Mouse (Mus musculus) spleen, adult 2 months (tissue): Measurements from ENCODE around the gene Gm7735. TPM values are rescaled to one million over a fixed set of nuclear protein-coding genes. Genes with fewer than 3 reads are reported as not detected.
"Not testable (repeated sequence)": the region's sequence is repeated elsewhere in the genome, so short reads cannot be mapped to it uniquely, and the experiment has no call there.

ENCODE experiments used
- DNase-seq, 2 experiments: peaks; one replicate each; pipeline versions ENCODE4 v3.0.0 to v3.0.0-alpha.2; 2012 to 2021; ENCODE audit warnings: low spot score in 2 of 2, low read depth in 1 of 2
- H3K27ac ChIP-seq: fragments of 200-500 bp; 2 replicates; pipeline ENCODE4 v1.5.1; 2012; ENCODE audit warnings: low read length, inconsistent platforms; ENCODE audit not compliant: insufficient read depth
- H3K27me3 ChIP-seq: fragments of 200-500 bp; 2 replicates; pipeline ENCODE4 v1.6.1; 2012; ENCODE audit warnings: mild to moderate bottlenecking, moderate library complexity, low read length, inconsistent platforms; ENCODE audit not compliant: control insufficient read depth, insufficient read depth
- H3K36me3 ChIP-seq: fragments of 200-500 bp; 2 replicates; pipeline ENCODE4 v1.6.1; 2012; ENCODE audit warnings: mild to moderate bottlenecking, low read length, inconsistent platforms; ENCODE audit not compliant: control insufficient read depth, insufficient read depth
- H3K4me1 ChIP-seq: fragments of 200-500 bp; 2 replicates; pipeline ENCODE4 v1.6.1; 2011; ENCODE audit warnings: inconsistent platforms; ENCODE audit not compliant: control insufficient read depth, insufficient read depth, insufficient read length
- H3K4me3 ChIP-seq: fragments of 200-500 bp; 2 replicates; pipeline ENCODE4 v1.5.1; 2011; ENCODE audit warnings: mild to moderate bottlenecking, inconsistent platforms; ENCODE audit not compliant: insufficient read depth, insufficient read length; ENCODE audit errors: extremely low read depth
- CTCF ChIP-seq: fragments of 200-500 bp; IDR thresholded peaks from 2 replicates; pipeline ENCODE4 v1.5.1; 2011; ENCODE audit warnings: mild to moderate bottlenecking, inconsistent platforms; ENCODE audit not compliant: insufficient read depth, insufficient read length, insufficient replicate concordance; ENCODE audit errors: extremely low read depth
- POLR2A ChIP-seq: fragments of 200-500 bp; IDR thresholded peaks from 2 replicates; pipeline ENCODE4 v1.6.1; 2011; ENCODE audit warnings: low read depth, low read length, inconsistent platforms
- WGBS: fragments of 180-500 bp; shearing (Covaris S2); methylation state at CpG from one replicate; pipeline ENCODE4 v1.1.7; 2018; 5-methylcytosine and 5-hydroxymethylcytosine counted together
- polyA plus RNA-seq: library from polyadenylated mRNA; depleted of rRNA; stranded (reverse); fragments of >200 nt; gene quantifications from 2 replicates; pipeline ENCODE4 v1.2.3, GENCODE M21; 2012; rRNA removed

The Gm7735 gene
- polyA plus RNA-seq, result not detected in 2 replicates

DNA sequence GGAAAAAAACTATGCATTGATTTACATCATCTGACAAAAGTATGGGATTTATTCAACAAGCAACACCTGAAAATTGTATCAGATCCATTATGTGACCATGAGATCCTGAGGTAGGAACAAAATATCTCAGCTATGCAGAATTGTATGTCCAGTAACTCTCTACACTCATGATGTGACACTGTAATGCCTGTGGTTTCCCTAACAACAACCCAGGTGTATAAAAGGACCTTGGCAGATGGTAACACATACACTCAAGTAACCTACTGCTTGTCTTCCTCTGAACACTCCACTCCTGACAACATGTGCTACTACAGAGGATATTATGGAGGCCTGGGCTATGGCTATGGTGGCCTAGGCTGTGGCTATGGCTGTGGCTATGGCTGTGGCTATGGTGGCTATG, at the start of gene Gm7735:
TSS of gene Gm7735 (plus strand) at position 301 of the 400 bp plus-strand sequence.
- not testable (repeated sequence) for H3K27ac ChIP-seq, H3K4me1 ChIP-seq, H3K27me3 ChIP-seq, DNase-seq, H3K36me3 ChIP-seq, H3K4me3 ChIP-seq

DNA sequence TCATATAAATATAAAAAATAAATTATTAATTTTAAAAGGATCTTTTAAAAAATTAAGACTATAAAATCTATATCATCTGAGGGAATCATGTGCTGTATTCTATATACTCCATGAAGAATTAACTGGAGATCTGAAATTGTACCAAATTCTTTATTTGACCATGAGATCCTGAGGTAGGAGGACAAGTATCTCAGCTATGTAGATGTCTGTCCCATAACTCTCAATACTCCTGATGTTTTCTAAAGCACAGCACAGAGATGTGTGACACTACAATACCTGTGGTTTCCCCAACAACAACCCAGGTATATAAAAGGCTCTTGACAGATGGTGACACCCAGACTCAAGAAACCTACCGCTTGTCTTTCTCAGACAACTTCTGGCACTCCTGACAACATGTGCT, 28.7 kb upstream of the Gm7735 start, which contains the start of gene Gm6358:
TSS of gene Gm6358 (plus strand) at position 301 of the 400 bp plus-strand sequence.
- H3K36me3 ChIP-seq, result no peaks in the 10 kb centered on the region
- no peaks in the 10 kb centered on the region for H3K4me1 ChIP-seq
- 89% methylated on average over 1 of the region's 1 CpGs for WGBS
- no peak within 1 kb of the TSS for H3K4me3 ChIP-seq
- no peak for DNase-seq
- no peaks in the 10 kb centered on the region for H3K27me3 ChIP-seq
- H3K27ac ChIP-seq, result no peak within 1 kb of the TSS
- TF ChIP-seq CTCF, result no peak

DNA sequence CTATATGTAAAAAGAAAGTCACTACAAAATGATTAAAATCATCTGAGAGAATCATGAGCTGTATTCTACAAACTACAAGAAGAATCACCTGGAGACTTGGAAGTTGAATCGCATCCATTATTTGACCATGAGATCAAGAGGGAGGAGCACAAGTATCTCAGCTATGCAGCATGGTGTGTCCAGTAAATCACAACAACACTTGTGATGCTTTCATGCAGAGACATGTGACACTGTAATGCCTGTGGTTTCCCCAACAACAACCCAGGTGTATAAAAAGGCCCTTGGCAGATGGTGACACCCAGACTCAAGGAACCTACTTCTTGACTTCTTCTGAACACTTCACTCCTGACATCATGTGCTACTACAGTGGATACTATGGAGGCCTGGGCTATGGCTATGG, 18.5 kb upstream of the Gm7735 start, which contains the start of gene Gm10061:
TSS of gene Gm10061 (plus strand) at position 301 of the 400 bp plus-strand sequence.
- Histone ChIP-seq H3K27ac (no peak within 1 kb of the TSS), H3K4me3 (no peak within 1 kb of the TSS), H3K27me3 (no peaks in the 10 kb centered on the region), H3K36me3 (no peaks in the 10 kb centered on the region), H3K4me1 (no peaks in the 10 kb centered on the region)
- DNase-seq, result no peak
- no peak for TF ChIP-seq CTCF
- TF ChIP-seq POLR2A, result no peak
- WGBS, result 88% methylated on average over 1 of the region's 1 CpGs

- no peaks in the 10 kb centered on the region for H3K27me3 ChIP-seq
- TF ChIP-seq CTCF, result no peak
- TF ChIP-seq POLR2A, result no peak
- no peaks in the 10 kb centered on the region for H3K36me3 ChIP-seq
- no peak within 1 kb of the TSS for H3K4me3 ChIP-seq
- H3K27ac ChIP-seq, result no peak within 1 kb of the TSS
- 84% methylated on average over 4 of the region's 4 CpGs for WGBS
- no peak for DNase-seq
- no peaks in the 10 kb centered on the region for H3K4me1 ChIP-seq
Measured at GRCm38 (mm10) chr16:89157652-89158051, 11.6 kb upstream of the Gm7735 start, which contains the start of gene Gm9789. Gene Gm9789, plus strand, starts transcription at chr16:89157952.

DNA sequence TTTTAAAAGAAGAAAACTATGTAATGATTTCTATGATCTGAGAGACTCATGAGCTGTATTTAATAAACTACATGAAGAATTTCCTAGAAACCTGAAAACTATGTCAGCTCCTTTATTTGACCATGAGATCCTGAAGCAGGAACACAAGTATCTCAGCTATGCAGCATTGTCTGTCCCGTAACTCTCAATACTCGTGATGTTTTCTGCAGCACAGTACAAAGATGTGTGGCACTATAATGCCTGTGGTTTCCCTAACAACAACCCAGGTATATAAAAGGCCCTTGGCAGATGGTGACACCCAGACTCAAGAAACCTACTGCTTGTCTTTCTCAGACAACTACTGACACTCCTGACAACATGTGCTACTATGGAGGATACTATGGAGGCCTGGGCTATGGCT, 5.1 kb downstream of the Gm7735 start, which contains the start of gene 1110057P08Rik:
TSS of gene 1110057P08Rik (plus strand) at position 301 of the 400 bp plus-strand sequence.
- Histone ChIP-seq H3K36me3 (no peaks in the 10 kb centered on the region), H3K27ac (no peak within 1 kb of the TSS), H3K4me3 (no peak within 1 kb of the TSS), H3K4me1 (no peaks in the 10 kb centered on the region), H3K27me3 (no peaks in the 10 kb centered on the region)
- 78% methylated on average over 2 of the region's 2 CpGs for WGBS
- no peak for DNase-seq
- no peak for TF ChIP-seq CTCF
- no peak for TF ChIP-seq POLR2A

- no peak overlapping the region for H3K27ac ChIP-seq
- no peak for TF ChIP-seq POLR2A
- TF ChIP-seq CTCF, result no peak
- WGBS, result 81% methylated on average over 4 of the region's 4 CpGs
- no peaks in the 10 kb centered on the region for H3K4me1 ChIP-seq
- no peaks in the 10 kb centered on the region for H3K36me3 ChIP-seq
- H3K4me3 ChIP-seq, result no peak overlapping the region
- DNase-seq, result no peak
- H3K27me3 ChIP-seq, result no peaks in the 10 kb centered on the region
Measured at GRCm38 (mm10) chr16:89188621-89189020, 19.3 kb downstream of the Gm7735 start.

DNA sequence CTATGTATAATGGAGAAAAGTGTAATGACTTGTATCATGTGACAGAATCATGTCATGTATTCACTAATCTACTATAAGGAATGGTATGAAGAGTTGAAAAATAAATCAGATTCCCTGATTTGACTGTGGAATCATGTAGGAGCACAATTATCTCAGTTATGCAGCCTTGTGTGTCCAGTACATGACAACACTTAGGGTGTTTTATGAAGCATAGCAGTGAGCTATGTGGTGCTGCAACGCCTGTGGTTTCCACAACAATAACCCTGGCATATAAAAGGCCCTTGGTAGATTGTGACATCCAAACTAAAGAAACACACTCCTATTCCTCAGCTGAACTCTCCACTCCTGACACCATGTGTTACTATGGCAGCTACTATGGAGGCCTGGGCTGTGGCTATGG, 36.3 kb downstream of the Gm7735 start, which contains the start of gene Krtap20-2:
TSS of gene Krtap20-2 (plus strand) at position 301 of the 400 bp plus-strand sequence.
- TF ChIP-seq CTCF (no peak), POLR2A (no peak)
- no peaks in the 10 kb centered on the region for H3K4me1 ChIP-seq
- DNase-seq, result no peak
- no peaks in the 10 kb centered on the region for H3K36me3 ChIP-seq
- no peak within 1 kb of the TSS for H3K4me3 ChIP-seq
- WGBS, result 50% methylated on average over 1 of the region's 1 CpGs
- no peak within 1 kb of the TSS for H3K27ac ChIP-seq
- H3K27me3 ChIP-seq, result no peaks in the 10 kb centered on the region

Other genes starting within 250 kb of the Gm7735 start
- gene Krtap19-9b, start 237.2 kb upstream of the Gm7735 start, polyA plus RNA-seq, result not detected in 2 replicates
- not detected in 2 replicates for gene Krtap16-3, start 206.6 kb upstream of the Gm7735 start, polyA plus RNA-seq
- gene Krtap22-2, start 158.7 kb upstream of the Gm7735 start, polyA plus RNA-seq, result not detected in 2 replicates
- gene Gm10229, start 154.2 kb upstream of the Gm7735 start, polyA plus RNA-seq, result not detected in 2 replicates
- gene Krtap6-1, start 137.8 kb upstream of the Gm7735 start, polyA plus RNA-seq, result not detected in 2 replicates
- not detected in 2 replicates for gene Gm10228, start 128.0 kb upstream of the Gm7735 start, polyA plus RNA-seq
- not detected in 2 replicates for gene Krtap6-5, start 121.6 kb upstream of the Gm7735 start, polyA plus RNA-seq
- gene 1110025L11Rik, start 105.5 kb upstream of the Gm7735 start, polyA plus RNA-seq, result not detected in 2 replicates
- gene Krtap6-3, start 85.5 kb upstream of the Gm7735 start, polyA plus RNA-seq, result not detected in 2 replicates
- not detected in 2 replicates for gene Gm6358, start 28.6 kb upstream of the Gm7735 start, polyA plus RNA-seq
- not detected in 2 replicates for gene Gm10061, start 18.4 kb upstream of the Gm7735 start, polyA plus RNA-seq
- not detected in 2 replicates for gene Gm9789, start 11.5 kb upstream of the Gm7735 start, polyA plus RNA-seq
- not detected in 2 replicates for gene 1110057P08Rik, start 5.2 kb downstream of the Gm7735 start, polyA plus RNA-seq
- gene Krtap20-2, start 36.4 kb downstream of the Gm7735 start, polyA plus RNA-seq, result not detected in 2 replicates
- not detected in 2 replicates for gene Krtap21-1, start 234.4 kb downstream of the Gm7735 start, polyA plus RNA-seq